Comparison of ENCODE assay signal across 8 mouse cellular contexts in genomic region chr9:120140652-120141051, GRCm38 (mm10). TPM values are rescaled to one million over a fixed set of nuclear protein-coding genes. Genes with fewer than 3 reads are reported as not detected.
DNase-seq lines count a peak whose midpoint lies in the region; ATAC-seq and TF ChIP-seq lines count a peak whose summit lies in the region.

No protein-coding gene starts in this region.

- ATAC-seq in embryonic facial prominence, embryonic 13.5 days (ENCODE audit: insufficient number of reproducible peaks, insufficient read depth, low FRiP score, low TSS enrichment, low read depth): no peak
- ATAC-seq in heart, embryonic 16.5 days (replicated peaks; ENCODE audit: extremely low read depth, insufficient read depth, low FRiP score): peak; percentile 70
- ATAC-seq in liver, embryonic 12.5 days: peak; percentile 57; the same call in 1 of the 2 replicates
- ATAC-seq in stomach, postnatal 0 days (ENCODE audit: low FRiP score, low TSS enrichment): peak; percentile 86

- TF ChIP-seq EP300 in stomach, postnatal 0 days (optimal IDR thresholded peaks at IDR 0.05): no peak

- H3K4me3 ChIP-seq in embryonic facial prominence, embryonic 13.5 days: no peak overlapping the region
- no peak overlapping the region for H3K4me3 ChIP-seq in heart, embryonic 16.5 days (ENCODE audit: low read length)
- H3K4me3 ChIP-seq in liver, embryonic 12.5 days: no peak overlapping the region
- no peak overlapping the region for H3K4me3 ChIP-seq in stomach, postnatal 0 days (ENCODE audit: low read depth, low read length)

- H3K9ac ChIP-seq in embryonic facial prominence, embryonic 13.5 days: 0 out of 2 replicates have a peak overlapping the region, but pooled peaks have one; percentile 32
- H3K9ac ChIP-seq in heart, embryonic 16.5 days (ENCODE audit: low read length): no peak overlapping the region
- no peak overlapping the region for H3K9ac ChIP-seq in liver, embryonic 12.5 days
- no peak overlapping the region for H3K9ac ChIP-seq in stomach, postnatal 0 days (ENCODE audit: low read length)

- H3K27me3 ChIP-seq in embryonic facial prominence, embryonic 13.5 days: no peaks in the 10 kb centered on the region
- no peaks in the 10 kb centered on the region for H3K27me3 ChIP-seq in heart, embryonic 16.5 days (ENCODE audit: control insufficient read depth, insufficient read depth, low read length)
- H3K27me3 ChIP-seq in liver, embryonic 12.5 days (replicated peaks): peaks cover 21% of the 10 kb centered on the region
- no peaks in the 10 kb centered on the region for H3K27me3 ChIP-seq in stomach, postnatal 0 days (ENCODE audit: control insufficient read depth, insufficient read depth, low read length)

- no peaks in the 10 kb centered on the region for H3K9me3 ChIP-seq in embryonic facial prominence, embryonic 13.5 days
- no peaks in the 10 kb centered on the region for H3K9me3 ChIP-seq in heart, embryonic 16.5 days (replicated peaks; ENCODE audit: control insufficient read depth, low read length)
- no peaks in the 10 kb centered on the region for H3K9me3 ChIP-seq in liver, embryonic 12.5 days (replicated peaks)
- H3K9me3 ChIP-seq in stomach, postnatal 0 days (ENCODE audit: control insufficient read depth, low read length): no peaks in the 10 kb centered on the region

- H3K36me3 ChIP-seq in embryonic facial prominence, embryonic 13.5 days: no peaks in the 10 kb centered on the region
- H3K36me3 ChIP-seq in heart, embryonic 16.5 days (ENCODE audit: control insufficient read depth, insufficient read depth): no peaks in the 10 kb centered on the region
- H3K36me3 ChIP-seq in liver, embryonic 12.5 days: no peaks in the 10 kb centered on the region
- H3K36me3 ChIP-seq in stomach, postnatal 0 days (ENCODE audit: control insufficient read depth, insufficient read depth, low read length): no peaks in the 10 kb centered on the region

- TF ChIP-seq CTCF in stomach, postnatal 0 days (IDR thresholded peaks at IDR 0.05; ENCODE audit: low read depth): peak; percentile 96

- 8% methylated on average over 4 of the region's 4 CpGs for WGBS in embryonic facial prominence, embryonic 13.5 days
- WGBS in heart, embryonic 16.5 days: 8% methylated on average over 4 of the region's 4 CpGs
- WGBS in liver, embryonic 12.5 days (ENCODE audit: insufficient replicate concordance): 13% methylated on average over 4 of the region's 4 CpGs
- WGBS in stomach, postnatal 0 days: 4% methylated on average over 4 of the region's 4 CpGs

- no peak overlapping the region for H3K4me2 ChIP-seq in embryonic facial prominence, embryonic 13.5 days
- H3K4me2 ChIP-seq in heart, embryonic 16.5 days (ENCODE audit: low read depth, low read length): no peak overlapping the region
- H3K4me2 ChIP-seq in liver, embryonic 12.5 days: no peak overlapping the region
- H3K4me2 ChIP-seq in stomach, postnatal 0 days (replicated peaks; ENCODE audit: low read depth): no peak overlapping the region

- DNase-seq in CD4-positive, CD25-positive, alpha-beta regulatory T cell, adult 2 months (ENCODE audit: low read depth, low spot score): peak; percentile 87
- peak; percentile 90 for DNase-seq in adrenal gland, postnatal 14 days
- peak; percentile 78 for DNase-seq in kidney, postnatal 14 days
- DNase-seq in neural tube, embryonic 10.5 days (ENCODE audit: extremely low spot score, low spot score): peak; percentile 73
- DNase-seq in stomach, postnatal 0 days (ENCODE audit: low spot score): peak; percentile 86

- H3K4me1 ChIP-seq in embryonic facial prominence, embryonic 13.5 days: no peaks in the 10 kb centered on the region
- H3K4me1 ChIP-seq in heart, embryonic 16.5 days (ENCODE audit: control insufficient read depth, insufficient read depth, low read length): no peaks in the 10 kb centered on the region
- H3K4me1 ChIP-seq in liver, embryonic 12.5 days: no peaks in the 10 kb centered on the region
- H3K4me1 ChIP-seq in stomach, postnatal 0 days (replicated peaks; ENCODE audit: control insufficient read depth, insufficient read depth): no peaks in the 10 kb centered on the region

- H3K27ac ChIP-seq in embryonic facial prominence, embryonic 13.5 days: no peak overlapping the region
- H3K27ac ChIP-seq in heart, embryonic 16.5 days (ENCODE audit: low read length): no peak overlapping the region
- H3K27ac ChIP-seq in liver, embryonic 12.5 days: no peak overlapping the region
- no peak overlapping the region for H3K27ac ChIP-seq in stomach, postnatal 0 days (replicated peaks)

RNA-seq across cellular contexts. Expression of gene Mobp, which starts 8.9 kb away (rescaled TPM):
- 0.15 TPM in 1 of 2 replicates, not detected in the other for total RNA-seq in adrenal gland, postnatal 14 days (2021)
- polyA plus RNA-seq in embryonic facial prominence, embryonic 13.5 days (2015; fragmentation: Nextera tagmentation; extraction: Ambion mirVana): not detected in 2 replicates
- polyA plus RNA-seq in heart, embryonic 16.5 days (2015; fragmentation: Nextera tagmentation; extraction: Ambion mirVana): 0.07 TPM in 1 of 2 replicates, not detected in the other
- not detected in 2 replicates for polyA plus RNA-seq in liver, embryonic 12.5 days (2016; fragmentation: Nextera tagmentation; extraction: Ambion mirVana)
- 0.32 and 0.51 TPM in 2 replicates for polyA plus RNA-seq in stomach, postnatal 0 days (2015; fragmentation: Nextera tagmentation; extraction: Ambion mirVana)

RNA-seq across cellular contexts. Expression of gene Rpsa, which starts 13.2 kb away (rescaled TPM):
- total RNA-seq in adrenal gland, postnatal 14 days (2021): 729 and 883 TPM in 2 replicates
- 1,482 and 1,560 TPM in 2 replicates for polyA plus RNA-seq in embryonic facial prominence, embryonic 13.5 days (2015; fragmentation: Nextera tagmentation; extraction: Ambion mirVana)
- 839 and 856 TPM in 2 replicates for polyA plus RNA-seq in heart, embryonic 16.5 days (2015; fragmentation: Nextera tagmentation; extraction: Ambion mirVana)
- polyA plus RNA-seq in liver, embryonic 12.5 days (2016; fragmentation: Nextera tagmentation; extraction: Ambion mirVana): 1,191 and 1,263 TPM in 2 replicates
- polyA plus RNA-seq in stomach, postnatal 0 days (2015; fragmentation: Nextera tagmentation; extraction: Ambion mirVana): 941 and 957 TPM in 2 replicates

RNA-seq across cellular contexts. Expression of gene Slc25a38, which starts 30.5 kb away (rescaled TPM):
- 21.6 and 22.6 TPM in 2 replicates for total RNA-seq in adrenal gland, postnatal 14 days (2021)
- 33.5 and 35.6 TPM in 2 replicates for polyA plus RNA-seq in embryonic facial prominence, embryonic 13.5 days (2015; fragmentation: Nextera tagmentation; extraction: Ambion mirVana)
- polyA plus RNA-seq in heart, embryonic 16.5 days (2015; fragmentation: Nextera tagmentation; extraction: Ambion mirVana): 21.9 and 23.0 TPM in 2 replicates
- 142 and 144 TPM in 2 replicates for polyA plus RNA-seq in liver, embryonic 12.5 days (2016; fragmentation: Nextera tagmentation; extraction: Ambion mirVana)
- 16.3 and 18.2 TPM in 2 replicates for polyA plus RNA-seq in stomach, postnatal 0 days (2015; fragmentation: Nextera tagmentation; extraction: Ambion mirVana)

RNA-seq across cellular contexts. Expression of gene Ccr8, which starts 48.7 kb away (rescaled TPM):
- 0.41 TPM in 1 of 2 replicates, not detected in the other for total RNA-seq in adrenal gland, postnatal 14 days (2021)
- polyA plus RNA-seq in embryonic facial prominence, embryonic 13.5 days (2015; fragmentation: Nextera tagmentation; extraction: Ambion mirVana): 0.52 and 0.98 TPM in 2 replicates
- 1.2 and 4.4 TPM in 2 replicates for polyA plus RNA-seq in heart, embryonic 16.5 days (2015; fragmentation: Nextera tagmentation; extraction: Ambion mirVana)
- not detected in 2 replicates for polyA plus RNA-seq in liver, embryonic 12.5 days (2016; fragmentation: Nextera tagmentation; extraction: Ambion mirVana)
- polyA plus RNA-seq in stomach, postnatal 0 days (2015; fragmentation: Nextera tagmentation; extraction: Ambion mirVana): 0.07 and 0.13 TPM in 2 replicates
